Comparison of ENCODE assay signal across 10 mouse cellular contexts in genomic region chr9:61906912-61907311, GRCm38 (mm10). TPM values are rescaled to one million over a fixed set of nuclear protein-coding genes. Genes with fewer than 3 reads are reported as not detected.
DNase-seq lines count a peak whose midpoint lies in the region; ATAC-seq and TF ChIP-seq lines count a peak whose summit lies in the region.
"Had no signal": no experiment of that assay in that cellular context is flagged by ENCODE, and none has a peak within 500 bp of the region (broad histone marks: within the 10 kb centered on the region; RNA-seq: fewer than 3 reads in every experiment).

No protein-coding gene starts in this region.

- H3K9ac ChIP-seq in midbrain, postnatal 0 days (replicated peaks; ENCODE audit: low read length, poor library complexity, severe bottlenecking): no peak overlapping the region
- no peak overlapping the region for H3K9ac ChIP-seq in midbrain, embryonic 14.5 days (replicated peaks; ENCODE audit: low read length)
- H3K9ac ChIP-seq in lung, embryonic 14.5 days: no peak overlapping the region

- H3K27me3 ChIP-seq in midbrain, postnatal 0 days (ENCODE audit: insufficient read depth, low read length): no peaks in the 10 kb centered on the region
- H3K27me3 ChIP-seq in midbrain, embryonic 14.5 days (ENCODE audit: control insufficient read depth, insufficient read depth, low read length): no peaks in the 10 kb centered on the region
- H3K27me3 ChIP-seq in embryonic facial prominence, embryonic 10.5 days (replicated peaks; ENCODE audit: low read depth, poor library complexity, severe bottlenecking): peaks cover 11% of the 10 kb centered on the region
- H3K27me3 ChIP-seq in lung, embryonic 14.5 days (ENCODE audit: insufficient read depth, low read length): peaks cover under 1% of the 10 kb centered on the region; the same call in 1 of the 2 replicates

- peak; percentile 67 for TF ChIP-seq CTCF in midbrain, postnatal 0 days (IDR thresholded peaks at IDR 0.05)
- TF ChIP-seq CTCF in lung, embryonic 14.5 days (IDR thresholded peaks at IDR 0.05; ENCODE audit: low read depth): peak; percentile 66

- 68% methylated on average over 10 of the region's 10 CpGs for WGBS in midbrain, postnatal 0 days
- WGBS in midbrain, embryonic 14.5 days: 71% methylated on average over 10 of the region's 10 CpGs
- 66% methylated on average over 10 of the region's 10 CpGs for WGBS in embryonic facial prominence, embryonic 10.5 days
- WGBS in lung, embryonic 14.5 days: 68% methylated on average over 10 of the region's 10 CpGs

- no peak for ATAC-seq in midbrain, postnatal 0 days (ENCODE audit: low FRiP score)
- ATAC-seq in midbrain, embryonic 14.5 days (ENCODE audit: low FRiP score, low TSS enrichment): no peak
- ATAC-seq in lung, embryonic 14.5 days (ENCODE audit: insufficient read depth): no peak
- ATAC-seq in inflammation-experienced regulatory T-cells, adult 6 months: no peak
- ATAC-seq: Patski had no signal

- no peaks in the 10 kb centered on the region for H3K9me3 ChIP-seq in midbrain, postnatal 0 days (ENCODE audit: low read length)
- no peaks in the 10 kb centered on the region for H3K9me3 ChIP-seq in midbrain, embryonic 14.5 days (ENCODE audit: control insufficient read depth, low read length)
- no peaks in the 10 kb centered on the region for H3K9me3 ChIP-seq in embryonic facial prominence, embryonic 10.5 days
- H3K9me3 ChIP-seq in lung, embryonic 14.5 days (ENCODE audit: low read depth, low read length): no peaks in the 10 kb centered on the region

- H3K4me2 ChIP-seq in midbrain, postnatal 0 days (ENCODE audit: low read depth, low read length, poor library complexity, severe bottlenecking): no peak overlapping the region
- H3K4me2 ChIP-seq in midbrain, embryonic 14.5 days (ENCODE audit: low read length): no peak overlapping the region
- no peak overlapping the region for H3K4me2 ChIP-seq in lung, embryonic 14.5 days

- no peak overlapping the region for H3K27ac ChIP-seq in midbrain, postnatal 0 days (ENCODE audit: low read depth, low read length)
- H3K27ac ChIP-seq in midbrain, embryonic 14.5 days (replicated peaks; ENCODE audit: low read depth, low read length): no peak overlapping the region
- H3K27ac ChIP-seq in embryonic facial prominence, embryonic 10.5 days (replicated peaks): no peak overlapping the region
- H3K27ac ChIP-seq in lung, embryonic 14.5 days (ENCODE audit: low read depth): no peak overlapping the region
- H3K27ac ChIP-seq: macrophage had no signal

- H3K4me3 ChIP-seq in midbrain, postnatal 0 days (ENCODE audit: low read depth, low read length): no peak overlapping the region
- H3K4me3 ChIP-seq in midbrain, embryonic 14.5 days (replicated peaks; ENCODE audit: low read depth, low read length): no peak overlapping the region
- H3K4me3 ChIP-seq in embryonic facial prominence, embryonic 10.5 days: no peak overlapping the region
- H3K4me3 ChIP-seq in lung, embryonic 14.5 days (ENCODE audit: low read depth, low read length): no peak overlapping the region

- peaks cover 7% of the 10 kb centered on the region; the same call in 1 of the 2 replicates for H3K36me3 ChIP-seq in midbrain, postnatal 0 days (ENCODE audit: insufficient read depth, low read length)
- H3K36me3 ChIP-seq in midbrain, embryonic 14.5 days (ENCODE audit: control insufficient read depth, insufficient read depth, low read length): peaks cover 11% of the 10 kb centered on the region
- peaks cover 24% of the 10 kb centered on the region for H3K36me3 ChIP-seq in embryonic facial prominence, embryonic 10.5 days (replicated peaks)
- peaks cover 16% of the 10 kb centered on the region for H3K36me3 ChIP-seq in lung, embryonic 14.5 days (ENCODE audit: insufficient read depth)

- peaks cover 6% of the 10 kb centered on the region; the same call in 1 of the 2 replicates for H3K4me1 ChIP-seq in midbrain, postnatal 0 days (ENCODE audit: insufficient read depth, low read length)
- H3K4me1 ChIP-seq in midbrain, embryonic 14.5 days (ENCODE audit: control insufficient read depth, insufficient read depth, low read length): peaks cover 8% of the 10 kb centered on the region
- peaks cover 41% of the 10 kb centered on the region for H3K4me1 ChIP-seq in embryonic facial prominence, embryonic 10.5 days
- H3K4me1 ChIP-seq in lung, embryonic 14.5 days (ENCODE audit: insufficient read depth): peaks cover 9% of the 10 kb centered on the region

- DNase-seq in cerebellum, postnatal 10 days: peak; percentile 35 to 51
- no peak for DNase-seq in cerebellum, postnatal 4 days (ENCODE audit: low spot score in 2 of 2)
- no peak for DNase-seq in midbrain, postnatal 0 days (ENCODE audit: low spot score)
- DNase-seq in midbrain, embryonic 14.5 days: no peak
- DNase-seq in embryonic facial prominence, embryonic 10.5 days (ENCODE audit: low spot score): peak; percentile 57
- DNase-seq in lung, embryonic 14.5 days: peak; percentile 54
- DNase-seq in testis, postnatal 10 days (ENCODE audit: low spot score): peak; percentile 74

RNA-seq across cellular contexts. Expression of gene Rplp1, which starts 7.4 kb away (rescaled TPM):
- total RNA-seq in midbrain, postnatal 0 days (2014; rRNA removed): 3,080 and 3,220 TPM in 2 replicates
- polyA plus RNA-seq in midbrain, postnatal 0 days (2015; fragmentation: Nextera tagmentation; extraction: Ambion mirVana): 983 and 1,053 TPM in 2 replicates
- 935 and 1,231 TPM in 2 replicates for polyA plus RNA-seq in midbrain, embryonic 14.5 days (2014; fragmentation: Nextera tagmentation; extraction: Ambion mirVana)
- polyA plus RNA-seq in embryonic facial prominence, embryonic 10.5 days (2016; fragmentation: Nextera tagmentation; extraction: Ambion mirVana): 1,152 and 1,189 TPM in 2 replicates
- polyA plus RNA-seq in lung, embryonic 14.5 days (2014; fragmentation: Nextera tagmentation; extraction: Ambion mirVana): 1,598 and 1,617 TPM in 2 replicates
- polyA plus RNA-seq in inflammation-experienced regulatory T-cells, adult 6 months (2017; shearing (Covaris generic)): 1,000 to 10,000 TPM; 2,175 to 3,618 (median 3,142) TPM

RNA-seq across cellular contexts. Expression of gene Kif23, which starts 39.7 kb away (rescaled TPM):
- total RNA-seq in midbrain, postnatal 0 days (2014; rRNA removed): 3.1 and 4.4 TPM in 2 replicates
- 4.5 and 5.8 TPM in 2 replicates for polyA plus RNA-seq in midbrain, postnatal 0 days (2015; fragmentation: Nextera tagmentation; extraction: Ambion mirVana)
- polyA plus RNA-seq in midbrain, embryonic 14.5 days (2014; fragmentation: Nextera tagmentation; extraction: Ambion mirVana): 9.6 and 26.3 TPM in 2 replicates
- polyA plus RNA-seq in embryonic facial prominence, embryonic 10.5 days (2016; fragmentation: Nextera tagmentation; extraction: Ambion mirVana): 112 and 118 TPM in 2 replicates
- 157 and 164 TPM in 2 replicates for polyA plus RNA-seq in lung, embryonic 14.5 days (2014; fragmentation: Nextera tagmentation; extraction: Ambion mirVana)
- 10 to 100 TPM in 2 of 3 experiments, 1 to 10 TPM in 1; 4.9 to 91.0 (median 14.7) TPM for polyA plus RNA-seq in inflammation-experienced regulatory T-cells, adult 6 months (2017; shearing (Covaris generic))

Comparison
In these comparisons a context has a peak if more than half of its experiments do, and no peak if none do; other contexts are left out.
1. DNase-seq: peak in cerebellum, postnatal 10 days (2 of 2), embryonic facial prominence, embryonic 10.5 days (single experiment), lung, embryonic 14.5 days (single experiment) and testis, postnatal 10 days (single experiment); none in cerebellum, postnatal 4 days (0 of 2), midbrain, postnatal 0 days (single experiment) and midbrain, embryonic 14.5 days (single experiment).